Mouse (Mus musculus) bone marrow, adult 2 months (tissue): Measurements from ENCODE around the gene Zhx3.

Experiments used
- CTCF ChIP-seq: fragments of 200-500 bp; IDR thresholded peaks from 2 replicates; pipeline ENCODE4 v1.5.1; 2011; ENCODE audit warnings: low read length, control low read depth; ENCODE audit not compliant: control insufficient read depth, insufficient read depth
- POLR2A ChIP-seq: fragments of 200-500 bp; IDR thresholded peaks from 2 replicates; pipeline ENCODE4 v1.6.1; 2011; ENCODE audit warnings: low read depth, mild to moderate bottlenecking, control low read depth, low read length, borderline replicate concordance; ENCODE audit not compliant: control insufficient read depth

- TF ChIP-seq CTCF (no peak), POLR2A (no peak)
Observed at GRCm38 (mm10) chr2:160715463-160716030, 157.3 kb downstream of the Zhx3 start.
